ENCODE assay signal across 16 mouse cellular contexts in the genomic region with DNA sequence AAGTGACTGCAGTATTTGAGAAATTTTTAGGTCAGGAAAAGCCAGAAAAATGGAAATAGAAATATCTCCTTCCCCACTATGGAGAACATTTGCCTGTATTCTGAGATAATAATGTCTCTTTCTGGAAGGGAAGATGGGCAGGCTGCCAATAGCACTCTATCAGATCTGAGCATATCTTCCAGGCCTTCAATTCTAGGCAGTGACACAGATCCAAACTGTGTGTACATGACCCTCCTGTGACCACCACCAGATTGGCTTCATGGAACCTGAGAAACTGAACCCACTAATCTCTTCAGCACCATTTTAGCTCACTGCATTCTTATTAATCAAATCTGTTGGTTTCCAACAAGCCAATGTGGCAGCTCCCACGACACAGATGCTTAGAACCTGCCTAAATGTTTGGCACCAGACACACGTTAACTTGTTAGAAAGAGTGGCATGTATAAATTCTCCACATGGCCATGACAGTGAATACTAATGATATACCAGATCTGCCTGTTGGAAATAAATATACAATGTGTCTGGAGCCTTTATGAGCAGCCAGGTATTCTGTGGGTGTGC. TPM values are rescaled to one million over a fixed set of nuclear protein-coding genes. Genes with fewer than 3 reads are reported as not detected.
A peak's percentile ranks its signal among the peaks of the same experiment; 100 is the strongest.
DNase-seq lines count a peak whose midpoint lies in the region; ATAC-seq lines count a peak whose summit lies in the region.
"Had no signal": no experiment of that assay in that cellular context is flagged by ENCODE, and none has a peak within 500 bp of the region (broad histone marks: within the 10 kb centered on the region; RNA-seq: fewer than 3 reads in every experiment).

No protein-coding gene starts in this region.

- intact Hi-C loops in left cerebral cortex, postnatal 14 days (cut with DNase I) = loop anchor here (10.0 kb wide), 1 partner anchor 230 kb away; no protein-coding TSS in a partner anchor

- no peak overlapping the region for H3K4me3 ChIP-seq in hindbrain, embryonic 11.5 days (ENCODE audit: low read depth, low read length)
- no peak overlapping the region for H3K4me3 ChIP-seq in liver, embryonic 12.5 days
- H3K4me3 ChIP-seq: embryonic facial prominence, embryonic 13.5 days; gastrocnemius, adult 2 months; neural tube, embryonic 12.5 days had no signal

- no peaks in the 10 kb centered on the region for H3K4me1 ChIP-seq in hindbrain, embryonic 11.5 days (replicated peaks; ENCODE audit: control insufficient read depth, insufficient read depth, low read length)
- no peaks in the 10 kb centered on the region for H3K4me1 ChIP-seq in liver, embryonic 12.5 days
- H3K4me1 ChIP-seq: embryonic facial prominence, embryonic 13.5 days; neural tube, embryonic 12.5 days had no signal

- no peak overlapping the region for H3K9ac ChIP-seq in hindbrain, embryonic 11.5 days (ENCODE audit: low read depth, low read length)
- no peak overlapping the region for H3K9ac ChIP-seq in liver, embryonic 12.5 days
- H3K9ac ChIP-seq: embryonic facial prominence, embryonic 13.5 days; liver, embryonic 14.5 days; neural tube, embryonic 12.5 days had no signal

- no peak overlapping the region for H3K4me2 ChIP-seq in hindbrain, embryonic 11.5 days (replicated peaks; ENCODE audit: low read depth, low read length)
- H3K4me2 ChIP-seq in liver, embryonic 12.5 days = no peak overlapping the region
- H3K4me2 ChIP-seq: embryonic facial prominence, embryonic 13.5 days; neural tube, embryonic 12.5 days had no signal

- no peaks in the 10 kb centered on the region for H3K27me3 ChIP-seq in hindbrain, embryonic 11.5 days (ENCODE audit: control insufficient read depth, insufficient read depth, low read length)
- H3K27me3 ChIP-seq in liver, embryonic 12.5 days (replicated peaks) = no peaks in the 10 kb centered on the region
- H3K27me3 ChIP-seq: embryonic facial prominence, embryonic 13.5 days; neural tube, embryonic 12.5 days had no signal

- DNase-seq in cerebellum, postnatal 14 days = peak; percentile 19 to 41
- no peak for DNase-seq in cerebellum, adult 18-20 months
- peak; percentile 1 for DNase-seq in adrenal gland, postnatal 25 days
- peak; percentile 80 to 90 for DNase-seq in layer of hippocampus, adult 18-20 months (ENCODE audit: low spot score in 2 of 2)
- peak; percentile 6 to 21 for DNase-seq in left cerebral cortex, postnatal 14 days (ENCODE audit: low spot score in 2 of 2)
- no peak for DNase-seq in hindbrain, embryonic 11.5 days (ENCODE audit: low spot score)
- DNase-seq in Muller cell, postnatal 12 days (ENCODE audit: inconsistent ontology term) = no peak
- DNase-seq: cerebellum, adult 2 months; gastrocnemius, adult 2 months; kidney, postnatal 4 days had no signal

- 78% methylated on average over 2 of the region's 2 CpGs for WGBS in hindbrain, embryonic 11.5 days
- 46% methylated on average over 2 of the region's 2 CpGs for WGBS in liver, embryonic 12.5 days (ENCODE audit: insufficient replicate concordance)

- no peaks in the 10 kb centered on the region for H3K9me3 ChIP-seq in hindbrain, embryonic 11.5 days (ENCODE audit: control insufficient read depth, low read length)
- H3K9me3 ChIP-seq in liver, embryonic 12.5 days (replicated peaks) = no peaks in the 10 kb centered on the region
- H3K9me3 ChIP-seq: embryonic facial prominence, embryonic 13.5 days; neural tube, embryonic 12.5 days had no signal

- H3K27ac ChIP-seq in hindbrain, embryonic 11.5 days (ENCODE audit: low read depth, low read length) = no peak overlapping the region
- no peak overlapping the region for H3K27ac ChIP-seq in liver, embryonic 12.5 days
- H3K27ac ChIP-seq: embryonic facial prominence, embryonic 13.5 days; gastrocnemius, adult 2 months; liver, embryonic 14.5 days; neural tube, embryonic 12.5 days had no signal

- no peaks in the 10 kb centered on the region for H3K36me3 ChIP-seq in hindbrain, embryonic 11.5 days (ENCODE audit: control insufficient read depth, insufficient read depth, low read length)
- no peaks in the 10 kb centered on the region for H3K36me3 ChIP-seq in liver, embryonic 12.5 days
- H3K36me3 ChIP-seq: embryonic facial prominence, embryonic 13.5 days; neural tube, embryonic 12.5 days had no signal

- ATAC-seq in hindbrain, embryonic 11.5 days (ENCODE audit: low FRiP score) = no peak
- ATAC-seq in liver, embryonic 12.5 days = no peak

RNA-seq across cellular contexts. Expression of gene Olfr1440, which starts 12.5 kb away (rescaled TPM):
- not detected in 2 replicates for total RNA-seq in adrenal gland, postnatal 25 days (2021)
- not detected for total RNA-seq in layer of hippocampus, adult 18-20 months (2021)
- total RNA-seq in left cerebral cortex, postnatal 14 days (2021) = not detected
- not detected in 2 replicates for polyA plus RNA-seq in hindbrain, embryonic 11.5 days (2014; fragmentation: Nextera tagmentation; extraction: Ambion mirVana)
- polyA plus RNA-seq in liver, embryonic 12.5 days (2016; fragmentation: Nextera tagmentation; extraction: Ambion mirVana) = not detected in 2 replicates
- total RNA-seq: gastrocnemius, adult 2 months; MEL had no signal
- polyA plus RNA-seq: cerebellum, adult 2 months; embryonic facial prominence, embryonic 13.5 days; heart, embryonic 16.5 days; liver, embryonic 14.5 days; neural tube, embryonic 12.5 days had no signal

RNA-seq across cellular contexts. Expression of gene Olfr1438-ps1, which starts 38.8 kb away (rescaled TPM):
- total RNA-seq in adrenal gland, postnatal 25 days (2021) = not detected in 2 replicates
- not detected for total RNA-seq in layer of hippocampus, adult 18-20 months (2021)
- not detected for total RNA-seq in left cerebral cortex, postnatal 14 days (2021)
- not detected in 2 replicates for polyA plus RNA-seq in hindbrain, embryonic 11.5 days (2014; fragmentation: Nextera tagmentation; extraction: Ambion mirVana)
- not detected in 2 replicates for polyA plus RNA-seq in liver, embryonic 12.5 days (2016; fragmentation: Nextera tagmentation; extraction: Ambion mirVana)
- total RNA-seq: gastrocnemius, adult 2 months; MEL had no signal
- polyA plus RNA-seq: cerebellum, adult 2 months; embryonic facial prominence, embryonic 13.5 days; heart, embryonic 16.5 days; liver, embryonic 14.5 days; neural tube, embryonic 12.5 days had no signal

RNA-seq across cellular contexts. Expression of gene Olfr1441, which starts 42.7 kb away (rescaled TPM):
- total RNA-seq in adrenal gland, postnatal 25 days (2021) = not detected in 2 replicates
- total RNA-seq in layer of hippocampus, adult 18-20 months (2021) = not detected
- not detected for total RNA-seq in left cerebral cortex, postnatal 14 days (2021)
- polyA plus RNA-seq in hindbrain, embryonic 11.5 days (2014; fragmentation: Nextera tagmentation; extraction: Ambion mirVana) = not detected in 2 replicates
- polyA plus RNA-seq in liver, embryonic 12.5 days (2016; fragmentation: Nextera tagmentation; extraction: Ambion mirVana) = not detected in 2 replicates
- total RNA-seq: gastrocnemius, adult 2 months; MEL had no signal
- polyA plus RNA-seq: cerebellum, adult 2 months; embryonic facial prominence, embryonic 13.5 days; heart, embryonic 16.5 days; liver, embryonic 14.5 days; neural tube, embryonic 12.5 days had no signal

RNA-seq across cellular contexts. Expression of gene Olfr1437, which starts 49.6 kb away (rescaled TPM):
- total RNA-seq in adrenal gland, postnatal 25 days (2021) = not detected in 2 replicates
- not detected for total RNA-seq in layer of hippocampus, adult 18-20 months (2021)
- total RNA-seq in left cerebral cortex, postnatal 14 days (2021) = not detected
- polyA plus RNA-seq in hindbrain, embryonic 11.5 days (2014; fragmentation: Nextera tagmentation; extraction: Ambion mirVana) = not detected in 2 replicates
- polyA plus RNA-seq in liver, embryonic 12.5 days (2016; fragmentation: Nextera tagmentation; extraction: Ambion mirVana) = not detected in 2 replicates
- total RNA-seq: gastrocnemius, adult 2 months; MEL had no signal
- polyA plus RNA-seq: cerebellum, adult 2 months; embryonic facial prominence, embryonic 13.5 days; heart, embryonic 16.5 days; liver, embryonic 14.5 days; neural tube, embryonic 12.5 days had no signal

RNA-seq across cellular contexts. Expression of gene Pfpl, which starts 53.2 kb away (rescaled TPM):
- total RNA-seq in adrenal gland, postnatal 25 days (2021) = not detected in 2 replicates
- total RNA-seq in layer of hippocampus, adult 18-20 months (2021) = not detected
- not detected for total RNA-seq in left cerebral cortex, postnatal 14 days (2021)
- polyA plus RNA-seq in hindbrain, embryonic 11.5 days (2014; fragmentation: Nextera tagmentation; extraction: Ambion mirVana) = not detected in 2 replicates
- not detected in 2 replicates for polyA plus RNA-seq in liver, embryonic 12.5 days (2016; fragmentation: Nextera tagmentation; extraction: Ambion mirVana)
- total RNA-seq: gastrocnemius, adult 2 months; MEL had no signal
- polyA plus RNA-seq: cerebellum, adult 2 months; embryonic facial prominence, embryonic 13.5 days; heart, embryonic 16.5 days; liver, embryonic 14.5 days; neural tube, embryonic 12.5 days had no signal

Comparison
In these comparisons a context has a peak if more than half of its experiments do, and no peak if none do; other contexts are left out.
1. DNase-seq: peak in cerebellum, postnatal 14 days (2 of 2), adrenal gland, postnatal 25 days (single experiment), layer of hippocampus, adult 18-20 months (2 of 2) and left cerebral cortex, postnatal 14 days (2 of 2); none in cerebellum, adult 18-20 months (0 of 2), hindbrain, embryonic 11.5 days (single experiment) and Muller cell, postnatal 12 days (single experiment).